Mouse (Mus musculus): ENCODE data around the gene Mn1. TPM values are rescaled to one million over a fixed set of nuclear protein-coding genes. Genes with fewer than 3 reads are reported as not detected.

Gene Mn1
- polyA plus RNA-seq, 1 experiment from 2014 or later = 36.3 TPM

GRCm38 (mm10) chr5:111414770-111415249, 2.4 kb upstream of the Mn1 start:
- Histone ChIP-seq H3K4me1 (ENCODE audit: control insufficient read depth, insufficient read depth, low read length) (0 out of 2 replicates have a peak, but pooled peaks cover 5% of the 10 kb centered on the region), H3K27me3 (ENCODE audit: control insufficient read depth, insufficient read depth, low read length) (no peaks in the 10 kb centered on the region; the same call in 1 of the 2 replicates), H3K27ac (replicated peaks; ENCODE audit: low read depth, low read length) (no peak overlapping the region), H3K9ac (replicated peaks; ENCODE audit: low read length) (peak overlapping the region; percentile 26; the same call in 1 of the 2 replicates), H3K9me3 (replicated peaks; ENCODE audit: control insufficient read depth, low read length) (no peaks in the 10 kb centered on the region), H3K36me3 (replicated peaks; ENCODE audit: control insufficient read depth, insufficient read depth, low read depth, low read length) (no peaks in the 10 kb centered on the region; the same call in 1 of the 2 replicates), H3K4me2 (ENCODE audit: low read depth, low read length) (peak overlapping the region; percentile 99), H3K4me3 (ENCODE audit: low read depth, low read length) (peak overlapping the region; percentile 18)
- WGBS = 29% methylated on average over 4 of the region's 4 CpGs
- ATAC-seq (replicated peaks; ENCODE audit: insufficient number of reproducible peaks, low FRiP score, low TSS enrichment, low read depth) (peak; percentile 5; the same call in 1 of the 2 replicates), DNase-seq (ENCODE audit: low spot score) (no peak)

GRCm38 (mm10) chr5:111415575-111415974, 1.6 kb upstream of the Mn1 start:
- no peak overlapping the region for H3K27ac ChIP-seq (replicated peaks; ENCODE audit: low read depth, low read length)
- WGBS = under 1% methylated on average over 14 of the region's 14 CpGs
- peak overlapping the region; percentile 99 for H3K4me2 ChIP-seq (ENCODE audit: low read depth, low read length)
- H3K27me3 ChIP-seq (ENCODE audit: control insufficient read depth, insufficient read depth, low read length) = no peaks in the 10 kb centered on the region; the same call in 1 of the 2 replicates
- peak; percentile 55 for DNase-seq (ENCODE audit: low spot score)
- peak overlapping the region; percentile 56 for H3K9ac ChIP-seq (replicated peaks; ENCODE audit: low read length)
- H3K4me1 ChIP-seq (ENCODE audit: control insufficient read depth, insufficient read depth, low read length) = peaks cover 10% of the 10 kb centered on the region
- peak overlapping the region; percentile 98 for H3K4me3 ChIP-seq (ENCODE audit: low read depth, low read length)
- H3K9me3 ChIP-seq (replicated peaks; ENCODE audit: control insufficient read depth, low read length) = no peaks in the 10 kb centered on the region
- peaks cover under 1% of the 10 kb centered on the region; the same call in 1 of the 2 replicates for H3K36me3 ChIP-seq (replicated peaks; ENCODE audit: control insufficient read depth, insufficient read depth, low read depth, low read length)
- ATAC-seq (replicated peaks; ENCODE audit: insufficient number of reproducible peaks, low FRiP score, low TSS enrichment, low read depth) = no peak

- Histone ChIP-seq H3K27ac (replicated peaks; ENCODE audit: low read depth, low read length) (peak overlapping the region; percentile 97), H3K27me3 (ENCODE audit: control insufficient read depth, insufficient read depth, low read length) (no peaks in the 10 kb centered on the region; the same call in 1 of the 2 replicates), H3K36me3 (replicated peaks; ENCODE audit: control insufficient read depth, insufficient read depth, low read depth, low read length) (peaks cover 2% of the 10 kb centered on the region; the same call in 1 of the 2 replicates), H3K4me1 (ENCODE audit: control insufficient read depth, insufficient read depth, low read length) (peaks cover 15% of the 10 kb centered on the region), H3K9ac (replicated peaks; ENCODE audit: low read length) (peak overlapping the region; percentile 99), H3K4me2 (ENCODE audit: low read depth, low read length) (peak overlapping the region; percentile 99), H3K9me3 (replicated peaks; ENCODE audit: control insufficient read depth, low read length) (no peaks in the 10 kb centered on the region), H3K4me3 (ENCODE audit: low read depth, low read length) (peak overlapping the region; percentile 98)
- ATAC-seq (replicated peaks; ENCODE audit: insufficient number of reproducible peaks, low FRiP score, low TSS enrichment, low read depth) (no peak), DNase-seq (ENCODE audit: low spot score) (peak; percentile 70)
- WGBS = under 1% methylated on average over 13 of the region's 13 CpGs
Measured at GRCm38 (mm10) chr5:111416048-111416447, 1.1 kb upstream of the Mn1 start.

GRCm38 (mm10) chr5:111417378-111418131, 393 bp downstream of the Mn1 start:
- peak overlapping the region; percentile 99 for H3K4me2 ChIP-seq (ENCODE audit: low read depth, low read length)
- H3K4me1 ChIP-seq (ENCODE audit: control insufficient read depth, insufficient read depth, low read length) = peaks cover 21% of the 10 kb centered on the region
- peak overlapping the region; percentile 99 for H3K9ac ChIP-seq (replicated peaks; ENCODE audit: low read length)
- DNase-seq (ENCODE audit: low spot score) (peak; percentile 58), ATAC-seq (replicated peaks; ENCODE audit: insufficient number of reproducible peaks, low FRiP score, low TSS enrichment, low read depth) (no peak)
- peak overlapping the region; percentile 97 for H3K27ac ChIP-seq (replicated peaks; ENCODE audit: low read depth, low read length)
- peak overlapping the region; percentile 98 for H3K4me3 ChIP-seq (ENCODE audit: low read depth, low read length)
- H3K27me3 ChIP-seq (ENCODE audit: control insufficient read depth, insufficient read depth, low read length) = no peaks in the 10 kb centered on the region; the same call in 1 of the 2 replicates
- under 1% methylated on average over 97 of the region's 105 CpGs for WGBS
- no peaks in the 10 kb centered on the region for H3K9me3 ChIP-seq (replicated peaks; ENCODE audit: control insufficient read depth, low read length)
- peaks cover 10% of the 10 kb centered on the region for H3K36me3 ChIP-seq (replicated peaks; ENCODE audit: control insufficient read depth, insufficient read depth, low read depth, low read length)

- H3K36me3 ChIP-seq (replicated peaks; ENCODE audit: control insufficient read depth, insufficient read depth, low read depth, low read length) = peaks cover 10% of the 10 kb centered on the region
- H3K27me3 ChIP-seq (ENCODE audit: control insufficient read depth, insufficient read depth, low read length) = no peaks in the 10 kb centered on the region; the same call in 1 of the 2 replicates
- H3K4me3 ChIP-seq (ENCODE audit: low read depth, low read length) = peak overlapping the region; percentile 98
- H3K4me2 ChIP-seq (ENCODE audit: low read depth, low read length) = peak overlapping the region; percentile 99
- H3K9me3 ChIP-seq (replicated peaks; ENCODE audit: control insufficient read depth, low read length) = no peaks in the 10 kb centered on the region
- H3K9ac ChIP-seq (replicated peaks; ENCODE audit: low read length) = peak overlapping the region; percentile 99
- H3K27ac ChIP-seq (replicated peaks; ENCODE audit: low read depth, low read length) = peak overlapping the region; percentile 97
- H3K4me1 ChIP-seq (ENCODE audit: control insufficient read depth, insufficient read depth, low read length) = peaks cover 21% of the 10 kb centered on the region
- no peak for ATAC-seq (replicated peaks; ENCODE audit: insufficient number of reproducible peaks, low FRiP score, low TSS enrichment, low read depth)
- WGBS = under 1% methylated on average over 63 of the region's 63 CpGs
- DNase-seq (ENCODE audit: low spot score) = peak; percentile 47
Measured at GRCm38 (mm10) chr5:111418202-111419120, 1.3 kb downstream of the Mn1 start.

GRCm38 (mm10) chr5:111419121-111419881, 2.1 kb downstream of the Mn1 start:
- 1% methylated on average over 41 of the region's 42 CpGs for WGBS
- ATAC-seq (replicated peaks; ENCODE audit: insufficient number of reproducible peaks, low FRiP score, low TSS enrichment, low read depth) (no peak), DNase-seq (ENCODE audit: low spot score) (peak; percentile 54)
- Histone ChIP-seq H3K27me3 (ENCODE audit: control insufficient read depth, insufficient read depth, low read length) (no peaks in the 10 kb centered on the region; the same call in 1 of the 2 replicates), H3K4me3 (ENCODE audit: low read depth, low read length) (peak overlapping the region; percentile 98), H3K36me3 (replicated peaks; ENCODE audit: control insufficient read depth, insufficient read depth, low read depth, low read length) (peaks cover 10% of the 10 kb centered on the region), H3K9ac (replicated peaks; ENCODE audit: low read length) (peak overlapping the region; percentile 99), H3K4me1 (ENCODE audit: control insufficient read depth, insufficient read depth, low read length) (peaks cover 24% of the 10 kb centered on the region), H3K9me3 (replicated peaks; ENCODE audit: control insufficient read depth, low read length) (no peaks in the 10 kb centered on the region), H3K4me2 (ENCODE audit: low read depth, low read length) (peak overlapping the region; percentile 99), H3K27ac (replicated peaks; ENCODE audit: low read depth, low read length) (peak overlapping the region; percentile 52)

GRCm38 (mm10) chr5:111420011-111420691, 3.0 kb downstream of the Mn1 start:
- Histone ChIP-seq H3K27ac (replicated peaks; ENCODE audit: low read depth, low read length) (peak overlapping the region; percentile 52), H3K36me3 (replicated peaks; ENCODE audit: control insufficient read depth, insufficient read depth, low read depth, low read length) (peaks cover 10% of the 10 kb centered on the region), H3K9me3 (replicated peaks; ENCODE audit: control insufficient read depth, low read length) (no peaks in the 10 kb centered on the region), H3K27me3 (ENCODE audit: control insufficient read depth, insufficient read depth, low read length) (no peaks in the 10 kb centered on the region; the same call in 1 of the 2 replicates), H3K4me3 (ENCODE audit: low read depth, low read length) (peak overlapping the region; percentile 98), H3K4me2 (ENCODE audit: low read depth, low read length) (peak overlapping the region; percentile 99), H3K4me1 (ENCODE audit: control insufficient read depth, insufficient read depth, low read length) (peaks cover 30% of the 10 kb centered on the region), H3K9ac (replicated peaks; ENCODE audit: low read length) (peak overlapping the region; percentile 99)
- ATAC-seq (replicated peaks; ENCODE audit: insufficient number of reproducible peaks, low FRiP score, low TSS enrichment, low read depth) (no peak), DNase-seq (ENCODE audit: low spot score) (no peak)
- under 1% methylated on average over 52 of the region's 56 CpGs for WGBS

Measured in embryonic facial prominence, embryonic 11.5 days (tissue).